Mouse (Mus musculus): ENCODE results near the gene Crybg1. TPM values are rescaled to one million over a fixed set of nuclear protein-coding genes. Genes with fewer than 3 reads are reported as not detected.
A peak's percentile ranks its signal among the peaks of the same experiment; 100 is the strongest.

Crybg1 gene
- polyA plus RNA-seq, 2 experiments, result 3.1 to 5.1 TPM

DNA sequence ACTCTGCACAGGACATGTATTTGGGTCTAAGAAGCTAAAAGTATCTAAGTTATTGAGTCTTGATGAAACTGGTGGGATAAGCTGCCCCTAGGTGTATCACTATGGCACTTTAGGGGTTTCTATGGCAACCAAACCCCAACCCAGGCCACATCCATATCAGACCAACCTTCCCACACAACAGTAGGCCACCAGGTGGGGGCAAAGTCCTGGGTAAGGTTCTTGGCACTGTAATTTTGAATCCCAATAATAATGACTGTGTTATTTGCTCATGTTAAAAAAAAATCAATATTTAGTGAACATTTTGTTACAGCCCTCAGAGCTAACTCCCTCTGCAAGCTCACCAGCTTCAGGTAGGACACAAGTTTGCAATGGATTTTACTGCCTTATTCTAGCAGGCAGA lies 38.2 kb downstream of the Crybg1 start:
- Histone ChIP-seq H3K4me3 (replicated peaks; ENCODE audit: low read length) (no peak overlapping the region), H3K9me3 (ENCODE audit: control insufficient read depth, low read length) (no peaks in the 10 kb centered on the region), H3K4me1 (ENCODE audit: control insufficient read depth, insufficient read depth, low read length) (no peaks in the 10 kb centered on the region), H3K4me2 (replicated peaks; ENCODE audit: low read depth, low read length, severe bottlenecking) (no peak overlapping the region), H3K9ac (ENCODE audit: low read depth, low read length, severe bottlenecking) (no peak overlapping the region), H3K27ac (replicated peaks; ENCODE audit: low read depth, low read length) (no peak overlapping the region), H3K36me3 (ENCODE audit: control insufficient read depth, insufficient read depth, low read length) (no peaks in the 10 kb centered on the region), H3K27me3 (ENCODE audit: control insufficient read depth, insufficient read depth, low read length) (no peaks in the 10 kb centered on the region)
- ATAC-seq (ENCODE audit: low FRiP score, low read depth) (no peak), DNase-seq (ENCODE audit: low spot score) (no peak)
- no peak for TF ChIP-seq POLR2A (IDR thresholded peaks at IDR 0.05; ENCODE audit: borderline replicate concordance, extremely low read depth, insufficient read depth, insufficient read length)

DNA sequence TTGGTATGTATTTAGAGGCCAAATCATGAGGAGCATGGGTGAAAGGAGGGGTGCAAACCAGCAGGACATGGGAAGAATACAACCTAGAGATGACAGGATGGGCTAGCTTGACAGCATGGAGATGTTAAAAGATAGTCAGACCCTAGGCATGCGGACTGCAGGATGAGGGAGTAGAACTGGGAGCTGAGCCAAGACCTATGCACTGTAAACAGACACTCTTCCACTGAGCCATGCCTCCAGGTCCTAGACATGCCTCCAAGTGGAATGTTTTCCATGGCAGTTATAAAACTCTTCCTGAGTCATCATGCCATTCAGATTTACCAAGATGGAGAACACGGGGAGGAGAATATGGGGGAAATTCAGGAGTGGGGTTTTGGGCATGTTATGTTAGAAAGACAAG lies 53.9 kb downstream of the Crybg1 start:
- DNase-seq (ENCODE audit: low spot score), result peak; percentile 18
- no peak overlapping the region for H3K27ac ChIP-seq (replicated peaks; ENCODE audit: low read depth, low read length)
- no peak for ATAC-seq (ENCODE audit: low FRiP score, low read depth)

DNA sequence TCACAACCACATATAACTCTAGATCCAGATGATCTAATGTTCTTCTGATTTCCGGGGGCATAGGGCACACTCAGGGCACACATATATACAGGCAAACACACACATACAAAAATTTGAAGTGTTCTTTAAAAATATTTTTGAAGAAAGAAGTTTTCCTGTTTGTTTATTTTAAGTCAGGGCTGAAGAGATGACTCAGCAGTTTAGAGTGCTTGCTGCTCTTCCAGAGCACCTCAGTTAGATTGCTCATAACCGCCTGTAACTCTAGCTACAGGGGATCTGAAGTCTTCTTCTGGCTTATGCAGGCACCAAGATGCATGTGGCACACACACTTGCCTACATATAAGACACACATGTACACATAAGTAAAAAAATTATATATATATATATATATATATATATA lies 56.9 kb downstream of the Crybg1 start:
- H3K27me3 ChIP-seq (ENCODE audit: control insufficient read depth, insufficient read depth, low read length), result no peaks in the 10 kb centered on the region
- H3K4me3 ChIP-seq (replicated peaks; ENCODE audit: low read length), result no peak overlapping the region
- H3K9me3 ChIP-seq (ENCODE audit: control insufficient read depth, low read length), result peaks cover 14% of the 10 kb centered on the region
- H3K36me3 ChIP-seq (ENCODE audit: control insufficient read depth, insufficient read depth, low read length), result no peaks in the 10 kb centered on the region
- DNase-seq (ENCODE audit: low spot score) (no peak), ATAC-seq (ENCODE audit: low FRiP score, low read depth) (no peak)
- no peak for TF ChIP-seq POLR2A (IDR thresholded peaks at IDR 0.05; ENCODE audit: borderline replicate concordance, extremely low read depth, insufficient read depth, insufficient read length)
- H3K27ac ChIP-seq (replicated peaks; ENCODE audit: low read depth, low read length), result no peak overlapping the region
- no peak overlapping the region for H3K4me2 ChIP-seq (replicated peaks; ENCODE audit: low read depth, low read length, severe bottlenecking)
- 86% methylated on average over 2 of the region's 2 CpGs for WGBS
- no peaks in the 10 kb centered on the region for H3K4me1 ChIP-seq (ENCODE audit: control insufficient read depth, insufficient read depth, low read length)
- no peak overlapping the region for H3K9ac ChIP-seq (ENCODE audit: low read depth, low read length, severe bottlenecking)

More for the DNA sequence above, 53.9 kb downstream of the Crybg1 start:
- H3K4me1 ChIP-seq (ENCODE audit: control insufficient read depth, insufficient read depth, low read length), result no peaks in the 10 kb centered on the region
- 0 out of 2 replicates have a peak, but pooled peaks cover 5% of the 10 kb centered on the region for H3K9me3 ChIP-seq (ENCODE audit: control insufficient read depth, low read length)
- no peak overlapping the region for H3K4me2 ChIP-seq (replicated peaks; ENCODE audit: low read depth, low read length, severe bottlenecking)
- no peaks in the 10 kb centered on the region for H3K36me3 ChIP-seq (ENCODE audit: control insufficient read depth, insufficient read depth, low read length)
- no peak for TF ChIP-seq POLR2A (IDR thresholded peaks at IDR 0.05; ENCODE audit: borderline replicate concordance, extremely low read depth, insufficient read depth, insufficient read length)
- H3K27me3 ChIP-seq (ENCODE audit: control insufficient read depth, insufficient read depth, low read length), result no peaks in the 10 kb centered on the region
- WGBS, result 81% methylated on average over 2 of the region's 2 CpGs
- no peak overlapping the region for H3K9ac ChIP-seq (ENCODE audit: low read depth, low read length, severe bottlenecking)
- no peak overlapping the region for H3K4me3 ChIP-seq (replicated peaks; ENCODE audit: low read length)

DNA sequence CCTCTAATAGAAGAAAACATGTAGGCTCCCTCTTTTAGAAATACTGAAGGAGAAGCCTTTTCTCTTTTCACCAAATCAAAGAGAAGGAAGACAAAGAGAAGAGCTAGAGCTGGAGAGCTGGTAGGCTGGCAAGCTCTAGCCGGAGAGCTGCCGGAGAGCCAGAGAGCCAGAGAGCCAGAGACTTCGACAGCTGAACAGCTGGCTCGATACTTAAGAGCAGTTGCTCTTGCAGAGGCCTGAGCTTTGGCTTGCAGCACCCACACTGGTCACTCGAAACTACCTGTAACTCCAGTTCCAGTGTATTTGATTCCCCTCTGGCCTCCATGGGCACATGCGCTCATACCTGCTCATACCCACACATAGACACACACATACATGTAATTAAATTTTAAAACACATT lies 68.3 kb downstream of the Crybg1 start:
- no peaks in the 10 kb centered on the region for H3K9me3 ChIP-seq (ENCODE audit: control insufficient read depth, low read length)
- no peak for TF ChIP-seq POLR2A (IDR thresholded peaks at IDR 0.05; ENCODE audit: borderline replicate concordance, extremely low read depth, insufficient read depth, insufficient read length)
- ATAC-seq (ENCODE audit: low FRiP score, low read depth) (no peak), DNase-seq (ENCODE audit: low spot score) (no peak)
- no peak overlapping the region for H3K9ac ChIP-seq (ENCODE audit: low read depth, low read length, severe bottlenecking)
- no peak overlapping the region for H3K4me3 ChIP-seq (replicated peaks; ENCODE audit: low read length)
- H3K4me1 ChIP-seq (ENCODE audit: control insufficient read depth, insufficient read depth, low read length), result no peaks in the 10 kb centered on the region
- 53% methylated on average over 6 of the region's 6 CpGs for WGBS
- no peaks in the 10 kb centered on the region for H3K36me3 ChIP-seq (ENCODE audit: control insufficient read depth, insufficient read depth, low read length)
- no peak overlapping the region for H3K27ac ChIP-seq (replicated peaks; ENCODE audit: low read depth, low read length)
- no peaks in the 10 kb centered on the region for H3K27me3 ChIP-seq (ENCODE audit: control insufficient read depth, insufficient read depth, low read length)
- H3K4me2 ChIP-seq (replicated peaks; ENCODE audit: low read depth, low read length, severe bottlenecking), result no peak overlapping the region

DNA sequence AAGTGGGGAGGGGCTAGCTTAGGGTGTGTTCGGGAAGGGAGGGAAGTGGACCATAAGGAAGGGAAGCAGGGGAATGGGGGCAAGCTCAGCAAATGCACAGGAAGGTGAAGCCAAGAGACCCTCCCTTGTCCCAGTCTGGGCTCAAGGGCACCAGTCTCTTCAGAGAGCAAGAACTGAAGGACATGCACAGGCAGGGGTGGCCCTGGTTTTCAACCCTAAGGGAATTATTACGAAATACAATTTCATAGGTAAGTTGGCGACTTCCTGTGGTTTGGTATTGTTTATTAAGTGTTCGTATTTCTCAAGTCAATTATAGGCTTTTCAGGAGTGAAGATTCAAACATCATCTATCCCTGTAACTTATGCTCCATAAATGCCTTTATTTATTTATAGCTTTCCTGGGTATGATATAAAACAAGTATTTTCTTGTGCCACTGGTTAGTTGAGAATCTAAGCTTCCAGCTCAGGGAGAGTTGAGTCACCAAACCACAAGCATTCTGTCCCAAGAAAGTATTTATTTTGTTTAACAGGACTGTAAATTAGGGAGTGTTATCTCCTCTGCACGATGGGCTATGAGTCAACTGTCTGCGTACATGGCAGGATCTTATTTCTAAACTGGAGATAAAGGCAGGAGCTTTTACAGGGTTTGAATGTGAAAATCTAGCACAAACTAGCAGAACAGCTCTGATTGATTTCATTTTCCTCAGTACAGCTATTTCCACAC lies 69.7 kb downstream of the Crybg1 start:
- H3K9me3 ChIP-seq (ENCODE audit: control insufficient read depth, low read length), result no peaks in the 10 kb centered on the region
- H3K27ac ChIP-seq (replicated peaks; ENCODE audit: low read depth, low read length), result no peak overlapping the region
- no peak for ATAC-seq (ENCODE audit: low FRiP score, low read depth)
- H3K36me3 ChIP-seq (ENCODE audit: control insufficient read depth, insufficient read depth, low read length), result no peaks in the 10 kb centered on the region
- no peak for TF ChIP-seq POLR2A (IDR thresholded peaks at IDR 0.05; ENCODE audit: borderline replicate concordance, extremely low read depth, insufficient read depth, insufficient read length)
- H3K4me2 ChIP-seq (replicated peaks; ENCODE audit: low read depth, low read length, severe bottlenecking), result no peak overlapping the region
- no peaks in the 10 kb centered on the region for H3K27me3 ChIP-seq (ENCODE audit: control insufficient read depth, insufficient read depth, low read length)
- H3K9ac ChIP-seq (ENCODE audit: low read depth, low read length, severe bottlenecking), result no peak overlapping the region
- H3K4me3 ChIP-seq (replicated peaks; ENCODE audit: low read length), result no peak overlapping the region
- 60% methylated on average over 6 of the region's 6 CpGs for WGBS
- no peak for DNase-seq (ENCODE audit: low spot score)
- H3K4me1 ChIP-seq (ENCODE audit: control insufficient read depth, insufficient read depth, low read length), result no peaks in the 10 kb centered on the region
